Mouse (Mus musculus) small intestine, adult 2 months (tissue): ENCODE results near the gene Ccdc157. TPM values are rescaled to one million over a fixed set of nuclear protein-coding genes. Genes with fewer than 3 reads are reported as not detected.
A peak's percentile ranks its signal among the peaks of the same experiment; 100 is the strongest.

Experiments used
- H3K27ac ChIP-seq: fragments of 200-500 bp; 2 replicates; pipeline ENCODE4 v1.5.1; 2012; ENCODE audit warnings: low read depth, low read length, control low read depth, inconsistent platforms; ENCODE audit not compliant: insufficient read depth
- H3K27me3 ChIP-seq: fragments of 200-500 bp; 2 replicates; pipeline ENCODE4 v1.6.1; 2012; ENCODE audit warnings: mild to moderate bottlenecking, moderate library complexity, low read length, inconsistent platforms; ENCODE audit not compliant: control insufficient read depth, insufficient read depth
- H3K36me3 ChIP-seq: fragments of 200-500 bp; 2 replicates; pipeline ENCODE4 v1.6.1; 2012; ENCODE audit warnings: mild to moderate bottlenecking, low read length, control low read depth, inconsistent platforms; ENCODE audit not compliant: control insufficient read depth, insufficient read depth
- H3K4me1 ChIP-seq: fragments of 200-500 bp; 2 replicates; pipeline ENCODE4 v1.6.1; 2012; ENCODE audit warnings: low read length, inconsistent platforms, mixed read lengths; ENCODE audit not compliant: control insufficient read depth, insufficient read depth, insufficient read length
- H3K4me3 ChIP-seq: fragments of 200-500 bp; 2 replicates; pipeline ENCODE4 v1.5.1; 2012; ENCODE audit warnings: low read depth, mild to moderate bottlenecking, control low read depth, inconsistent platforms, low read length, moderate library complexity
- CTCF ChIP-seq: fragments of 200-500 bp; IDR thresholded peaks from 2 replicates; pipeline ENCODE4 v1.5.1; 2012; ENCODE audit warnings: low read depth, mild to moderate bottlenecking, control low read depth, inconsistent platforms, low read length, moderate library complexity, mixed read lengths; ENCODE audit not compliant: insufficient replicate concordance, insufficient read length; ENCODE audit errors: extremely low read depth
- POLR2A ChIP-seq: fragments of 200-500 bp; IDR thresholded peaks from 2 replicates; pipeline ENCODE4 v1.6.1; 2012; ENCODE audit warnings: low read depth, mild to moderate bottlenecking, control low read depth, inconsistent platforms, low read length, moderate library complexity
- WGBS: fragments of 180-500 bp; shearing (Covaris S2); methylation state at CpG from one replicate; pipeline ENCODE4 v1.1.7; 2018; 5-methylcytosine and 5-hydroxymethylcytosine counted together
- polyA plus RNA-seq: library from polyadenylated mRNA; depleted of rRNA; stranded (reverse); fragments of >200 nt; gene quantifications from 2 replicates; pipeline ENCODE4 v1.2.3, GENCODE M21; 2012

Gene Ccdc157
- polyA plus RNA-seq, 1 experiment = 2.1 TPM

DNA sequence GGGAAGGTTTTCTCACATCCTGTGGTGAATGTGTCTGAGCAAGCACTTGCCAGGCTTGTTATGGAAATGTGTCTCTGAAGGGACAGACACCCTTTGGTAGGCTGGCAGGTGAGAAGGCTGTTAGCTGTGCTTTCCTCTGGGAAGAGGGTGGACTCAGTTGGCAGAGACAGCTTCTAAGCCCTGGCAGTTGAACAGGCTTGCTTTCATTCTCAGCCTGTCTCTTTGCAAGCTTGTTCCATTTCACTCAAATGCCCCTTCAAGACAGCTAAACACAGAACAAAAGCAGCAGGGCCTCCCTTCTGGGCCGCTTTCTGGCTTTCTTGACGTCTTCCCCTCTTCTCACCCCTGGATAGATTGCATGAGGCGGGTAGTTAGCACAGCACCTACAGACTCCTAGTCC is 60.6 kb downstream of the Ccdc157 start:
- Histone ChIP-seq H3K4me3 (no peak overlapping the region), H3K27ac (no peak overlapping the region), H3K4me1 (peaks cover 11% of the 10 kb centered on the region), H3K36me3 (peaks cover 11% of the 10 kb centered on the region), H3K27me3 (no peaks in the 10 kb centered on the region)
- TF ChIP-seq POLR2A = no peak
- no peak for TF ChIP-seq CTCF
- 92% methylated on average over 3 of the region's 3 CpGs for WGBS

DNA sequence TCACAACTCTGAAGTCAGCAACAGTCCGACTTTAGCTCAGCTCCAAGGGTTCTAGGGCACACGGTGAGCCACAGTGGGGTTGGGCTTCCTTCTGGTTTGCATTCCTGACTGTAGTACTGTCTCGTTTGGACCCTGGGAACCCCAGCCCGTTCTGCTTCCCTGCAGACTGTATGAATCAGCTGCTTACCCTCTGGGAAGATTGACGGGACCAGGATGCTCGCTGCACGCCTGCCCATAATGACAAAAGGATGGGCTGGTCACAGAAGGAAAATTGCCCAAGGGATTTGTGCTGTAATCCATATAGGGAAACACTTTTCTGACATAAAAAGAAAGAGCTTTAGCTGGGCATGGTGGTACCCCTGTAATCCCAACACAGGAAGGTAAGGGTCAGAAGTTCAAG is 61.3 kb downstream of the Ccdc157 start:
- peaks cover 15% of the 10 kb centered on the region for H3K4me1 ChIP-seq
- no peak overlapping the region for H3K4me3 ChIP-seq
- H3K27ac ChIP-seq = no peak overlapping the region
- TF ChIP-seq POLR2A (no peak), CTCF (no peak)
- 74% methylated on average over 7 of the region's 7 CpGs for WGBS
- H3K36me3 ChIP-seq = peaks cover 11% of the 10 kb centered on the region
- H3K27me3 ChIP-seq = no peaks in the 10 kb centered on the region

DNA sequence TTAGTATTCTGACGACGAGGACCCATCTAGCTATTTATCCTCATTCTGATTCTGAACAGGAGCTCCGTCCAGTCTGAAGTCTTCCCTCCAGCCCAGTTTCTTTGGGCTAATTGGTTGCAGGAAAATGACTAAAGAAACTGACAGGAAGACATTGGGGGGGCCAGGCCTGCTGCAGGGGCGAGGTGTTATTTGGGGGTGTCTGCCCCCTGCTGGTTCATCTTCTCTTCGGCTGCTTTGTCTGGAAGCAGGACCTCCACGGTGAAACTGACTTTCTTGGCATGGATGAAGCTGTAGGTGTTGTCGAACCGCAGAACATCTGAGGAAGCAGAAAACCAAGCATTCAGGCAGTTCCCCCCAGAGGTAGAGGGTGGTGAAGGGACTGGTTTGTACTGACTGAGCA is 62.0 kb downstream of the Ccdc157 start:
- TF ChIP-seq POLR2A = no peak
- TF ChIP-seq CTCF = no peak
- H3K27ac ChIP-seq = no peak overlapping the region
- 73% methylated on average over 8 of the region's 8 CpGs for WGBS

DNA sequence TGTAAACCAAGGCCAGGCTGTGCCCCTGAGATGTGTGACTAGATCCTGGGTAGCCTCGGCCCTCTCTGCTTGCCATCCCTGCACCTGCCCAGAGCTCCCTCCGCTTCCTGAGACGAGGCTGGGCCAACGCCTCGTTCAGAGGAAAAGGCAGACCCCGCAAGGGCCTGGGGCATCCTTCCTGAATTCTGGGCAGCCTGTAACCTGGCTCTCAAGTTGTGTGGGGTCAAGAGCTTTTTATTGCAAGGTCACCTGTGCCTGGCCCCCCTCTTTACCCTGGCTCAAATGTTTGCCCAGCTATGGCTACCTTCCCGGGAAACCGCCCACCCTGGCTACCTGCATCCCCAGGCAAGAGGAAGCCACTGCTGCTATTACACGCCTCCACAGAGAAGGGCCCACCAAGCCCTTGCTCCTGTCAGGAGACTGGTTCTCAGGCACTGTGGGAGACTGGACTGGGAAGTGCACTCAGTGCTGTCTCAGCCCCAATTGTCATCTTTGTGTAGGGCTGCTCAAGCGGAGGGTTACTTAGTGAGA is 62.9 kb downstream of the Ccdc157 start:
- Histone ChIP-seq H3K27me3 (no peaks in the 10 kb centered on the region), H3K4me3 (peak overlapping the region; percentile 62), H3K4me1 (peaks cover 20% of the 10 kb centered on the region), H3K36me3 (peaks cover 2% of the 10 kb centered on the region; the same call in 1 of the 2 replicates), H3K27ac (peak overlapping the region; percentile 75)
- WGBS = 24% methylated on average over 10 of the region's 10 CpGs
- no peak for TF ChIP-seq CTCF
- TF ChIP-seq POLR2A = no peak

More for the DNA sequence above, 62.0 kb downstream of the Ccdc157 start:
- no peaks in the 10 kb centered on the region for H3K27me3 ChIP-seq
- H3K4me3 ChIP-seq = no peak overlapping the region
- H3K4me1 ChIP-seq = peaks cover 19% of the 10 kb centered on the region
- peaks cover 4% of the 10 kb centered on the region for H3K36me3 ChIP-seq

DNA sequence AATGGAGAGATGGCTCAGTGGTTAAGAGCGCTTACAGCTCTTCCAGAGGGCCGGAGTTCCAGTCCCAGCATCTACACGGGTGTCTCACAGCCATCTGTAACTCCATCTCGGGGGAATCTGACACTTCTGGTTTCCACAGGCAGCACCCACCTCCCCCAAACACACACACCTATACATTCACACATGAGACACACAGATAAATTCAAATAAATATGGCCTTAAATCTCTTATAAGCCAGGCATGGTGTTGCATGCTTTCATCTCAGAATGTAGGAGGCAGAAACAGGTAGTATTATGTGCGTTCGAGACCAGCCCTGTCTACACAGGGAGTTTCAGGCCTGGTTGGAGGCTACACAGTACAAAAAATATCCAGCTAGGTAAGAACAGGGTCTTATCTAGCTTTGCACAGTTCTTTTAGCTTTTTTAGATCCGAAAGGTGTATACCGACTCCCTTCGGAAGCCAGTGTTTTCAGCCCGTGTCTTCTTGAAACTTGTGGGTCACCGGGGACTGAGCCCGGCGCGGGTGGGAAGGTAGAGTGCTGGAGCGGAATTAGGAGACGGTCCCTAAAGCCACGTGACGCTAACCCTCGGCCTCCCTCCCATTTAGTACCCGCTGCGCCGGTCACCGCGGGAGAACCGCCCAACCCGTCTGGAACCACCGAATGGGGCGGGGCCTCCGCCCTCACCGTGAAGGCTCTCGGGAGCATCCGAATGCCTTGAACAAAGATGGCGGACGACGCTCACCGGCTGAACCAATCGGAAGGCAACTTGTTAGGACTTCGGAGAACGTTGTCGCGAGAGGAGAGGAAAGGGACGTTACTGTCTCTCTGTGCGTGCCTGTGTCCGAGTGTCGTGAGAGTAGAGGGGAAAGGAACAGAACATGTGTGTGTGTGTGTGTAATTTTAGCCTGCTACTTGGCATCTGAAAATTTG is 63.8 kb downstream of the Ccdc157 start:
- Histone ChIP-seq H3K36me3 (peaks cover 9% of the 10 kb centered on the region), H3K27ac (peak overlapping the region; percentile 75), H3K4me3 (peak overlapping the region; percentile 62), H3K27me3 (no peaks in the 10 kb centered on the region), H3K4me1 (peaks cover 20% of the 10 kb centered on the region)
- WGBS = under 1% methylated on average over 45 of the region's 45 CpGs
- TF ChIP-seq POLR2A (peak; percentile 51; the same call in 1 of the 2 replicates), CTCF (no peak)

DNA sequence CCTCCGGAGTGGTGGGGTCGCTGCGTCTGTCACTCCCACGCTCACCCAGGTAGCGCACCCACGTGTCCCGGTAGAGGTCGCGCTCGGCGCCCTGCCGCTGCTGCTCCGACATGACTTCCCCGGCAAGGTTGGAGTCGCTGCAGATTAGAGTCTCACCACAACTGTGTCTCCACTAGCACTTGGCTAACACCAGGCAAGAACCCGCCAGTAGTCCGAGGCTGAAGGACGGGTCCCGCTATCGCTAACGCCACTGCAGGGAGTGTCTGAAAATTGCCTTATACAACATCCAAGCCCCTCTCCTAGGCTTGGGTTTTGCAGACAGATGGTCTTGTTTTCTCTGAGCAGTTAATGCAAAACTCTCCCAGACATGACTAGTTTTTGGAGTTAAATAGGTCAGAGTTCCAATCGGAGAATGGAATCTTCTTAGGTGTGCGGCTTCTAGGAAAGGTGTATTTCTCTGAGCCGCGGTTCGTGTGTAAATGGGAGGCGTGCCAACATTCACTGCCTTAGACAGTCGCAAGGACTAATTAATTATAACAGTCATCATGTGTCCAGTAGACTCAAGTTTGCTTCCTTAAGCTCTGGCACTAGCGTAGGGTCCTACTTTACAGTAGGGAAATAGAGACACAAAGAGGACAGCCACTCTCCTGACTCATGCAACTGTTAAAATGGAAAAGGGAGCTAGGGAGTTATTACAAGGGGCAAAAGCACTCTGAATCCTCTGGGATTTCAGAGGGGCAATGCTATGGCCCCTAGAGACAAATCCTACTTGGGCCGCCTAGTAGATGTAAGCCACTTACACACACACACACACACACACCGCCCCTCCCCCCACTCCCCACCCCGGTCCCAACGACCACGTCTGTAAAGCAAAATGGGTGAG is 64.7 kb downstream of the Ccdc157 start, which contains the start of gene Mtfp1:
Gene Mtfp1, minus strand, starts transcription at position 275 of the 883 bp plus-strand sequence.
- WGBS = 2% methylated on average over 34 of the region's 34 CpGs
- TF ChIP-seq CTCF = no peak
- TF ChIP-seq POLR2A = no peak

More for the DNA sequence above, 64.7 kb downstream of the Ccdc157 start, which contains the start of gene Mtfp1:
- peak within 1 kb of the TSS; percentile 97 for H3K27ac ChIP-seq
- peaks cover 20% of the 10 kb centered on the region for H3K4me1 ChIP-seq
- H3K36me3 ChIP-seq = peaks cover 16% of the 10 kb centered on the region
- no peaks in the 10 kb centered on the region for H3K27me3 ChIP-seq
- H3K4me3 ChIP-seq = peak within 1 kb of the TSS; percentile 92
